Mouse (Mus musculus) embryonic facial prominence, embryonic 12.5 days (tissue): Measurements from ENCODE around the gene Srgap1. TPM values are rescaled to one million over a fixed set of nuclear protein-coding genes. Genes with fewer than 3 reads are reported as not detected.

Experiments used
- ATAC-seq: fragments of 200-750 bp; cut with Nextera tagmentation; 2 replicates; pipeline ENCODE4 v1.8.0; 2017; ENCODE audit not compliant: insufficient number of reproducible peaks, insufficient read depth, low FRiP score, low TSS enrichment
- H3K27ac ChIP-seq: fragments of 300-500 bp; sonication (generic); 2 replicates; pipeline ENCODE4 v1.5.1; 2016; ENCODE audit warnings: mild to moderate bottlenecking
- H3K27me3 ChIP-seq: fragments of 300-500 bp; sonication (generic); 2 replicates; pipeline ENCODE4 v1.6.1; 2016; ENCODE audit warnings: mild to moderate bottlenecking, moderate library complexity
- H3K36me3 ChIP-seq: fragments of 300-500 bp; sonication (generic); 2 replicates; pipeline ENCODE4 v1.6.1; 2016; ENCODE audit warnings: mild to moderate bottlenecking
- H3K4me1 ChIP-seq: fragments of 300-500 bp; sonication (generic); 2 replicates; pipeline ENCODE4 v1.6.1; 2016
- H3K4me2 ChIP-seq: fragments of 300-500 bp; sonication (generic); replicated peaks from 2 replicates; pipeline ENCODE4 v1.6.1; 2016; ENCODE audit warnings: mild to moderate bottlenecking, moderate library complexity
- H3K4me3 ChIP-seq: fragments of 300-500 bp; sonication (generic); 2 replicates; pipeline ENCODE4 v1.5.1; 2016; ENCODE audit warnings: mild to moderate bottlenecking
- H3K9ac ChIP-seq: fragments of 300-500 bp; sonication (generic); 2 replicates; pipeline ENCODE4 v1.6.1; 2016; ENCODE audit warnings: mild to moderate bottlenecking, moderate library complexity
- H3K9me3 ChIP-seq: fragments of 300-500 bp; sonication (generic); 2 replicates; pipeline ENCODE4 v1.6.1; 2016; ENCODE audit warnings: mild to moderate bottlenecking, moderate library complexity
- WGBS: fragments of 180-500 bp; shearing (Covaris S2); methylation state at CpG from one replicate; pipeline ENCODE4 v1.1.7; 2016; 5-methylcytosine and 5-hydroxymethylcytosine counted together
- polyA plus RNA-seq: library from polyadenylated mRNA; unstranded; fragments of >200 nt; fragmentation: Nextera tagmentation; extraction: Ambion mirVana; gene quantifications from 2 replicates; pipeline ENCODE4 v1.2.1, GENCODE M21; 2016

Gene Srgap1
- polyA plus RNA-seq, 1 experiment from 2014 or later = 19.6 TPM

DNA sequence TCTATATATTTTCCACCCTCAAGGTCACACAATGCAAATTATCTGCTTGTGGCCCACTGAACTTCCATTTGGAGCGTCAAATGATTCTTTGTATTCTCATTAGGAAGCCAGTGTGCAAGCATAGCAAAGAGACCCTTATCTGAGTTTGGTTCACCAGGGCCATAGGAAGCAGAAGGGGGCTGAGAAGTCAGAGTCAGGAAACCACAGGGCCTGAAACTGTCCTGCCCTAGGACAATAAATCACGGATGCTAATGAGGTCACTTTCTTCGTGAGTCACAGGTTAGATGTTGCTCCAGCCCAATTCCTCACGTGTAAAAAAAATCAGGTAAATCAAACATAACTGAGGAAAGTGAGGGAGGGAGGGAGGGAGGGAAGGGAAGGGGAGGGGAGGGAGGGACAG, 85.1 kb downstream of the Srgap1 start:
- H3K27me3 ChIP-seq = no peaks in the 10 kb centered on the region
- H3K4me3 ChIP-seq = no peak overlapping the region
- H3K36me3 ChIP-seq = no peaks in the 10 kb centered on the region
- H3K9me3 ChIP-seq = no peaks in the 10 kb centered on the region
- 54% methylated on average over 4 of the region's 4 CpGs for WGBS
- peaks cover 18% of the 10 kb centered on the region; the same call in 1 of the 2 replicates for H3K4me1 ChIP-seq
- H3K27ac ChIP-seq = no peak overlapping the region
- no peak for ATAC-seq
- H3K9ac ChIP-seq = no peak overlapping the region
- no peak overlapping the region for H3K4me2 ChIP-seq

DNA sequence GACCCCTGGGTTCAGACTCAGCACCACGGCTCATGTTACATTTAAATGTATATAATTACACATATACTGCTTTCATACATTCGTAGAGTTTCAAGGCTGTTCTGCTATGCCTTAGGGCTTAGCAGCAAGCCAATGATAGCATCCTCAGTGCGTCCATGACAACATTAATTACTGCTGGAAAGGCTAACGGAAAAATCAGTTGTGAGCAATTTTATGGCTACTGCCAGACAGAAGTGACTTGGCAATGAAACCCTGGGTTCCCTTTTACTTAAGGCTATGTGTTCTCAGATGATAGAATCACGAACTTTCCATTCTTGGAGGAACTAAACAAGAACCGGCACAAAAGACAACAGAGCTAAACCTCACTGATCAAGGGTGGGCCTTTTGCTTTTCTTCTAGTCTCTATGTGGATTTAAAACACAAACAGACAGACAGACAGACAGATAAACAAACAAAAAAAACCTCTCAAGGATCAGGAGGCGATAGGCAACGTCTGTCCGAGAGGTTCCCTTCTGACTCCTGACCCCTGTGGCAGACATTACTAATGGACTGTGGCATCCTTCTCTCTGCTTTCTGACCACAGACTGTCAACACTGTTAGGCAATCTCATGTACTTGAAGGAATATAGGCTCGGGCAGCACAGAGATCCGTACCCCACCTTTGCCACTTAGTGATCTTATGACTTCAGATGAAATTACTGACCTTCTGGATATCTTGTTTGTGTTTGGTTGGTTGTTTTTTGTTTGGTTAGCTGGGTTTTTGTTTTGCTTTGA, 85.8 kb downstream of the Srgap1 start:
- Histone ChIP-seq H3K27me3 (no peaks in the 10 kb centered on the region), H3K4me3 (no peak overlapping the region), H3K27ac (no peak overlapping the region), H3K9me3 (no peaks in the 10 kb centered on the region), H3K9ac (no peak overlapping the region), H3K4me2 (no peak overlapping the region), H3K36me3 (no peaks in the 10 kb centered on the region), H3K4me1 (peaks cover 19% of the 10 kb centered on the region; the same call in 1 of the 2 replicates)
- ATAC-seq = no peak
- 32% methylated on average over 11 of the region's 11 CpGs for WGBS

DNA sequence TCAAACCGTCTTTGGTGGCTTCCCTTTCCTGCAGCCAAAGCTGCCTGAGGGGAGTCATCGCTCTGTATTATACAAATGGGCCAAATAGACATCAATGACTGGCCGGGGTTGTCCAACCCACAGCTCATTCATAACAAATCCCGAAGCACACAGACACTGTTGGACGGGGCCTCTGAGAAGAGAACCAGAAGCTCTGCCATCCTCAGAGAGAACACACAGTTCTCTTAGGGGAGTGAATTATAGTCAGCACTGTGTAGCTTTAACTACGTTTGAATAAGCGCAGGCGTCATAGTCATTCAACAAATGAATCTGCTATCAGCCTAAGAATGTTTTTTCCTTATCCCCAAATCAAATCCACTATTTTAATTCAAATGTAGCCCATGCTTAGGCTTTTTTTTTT, 88.4 kb downstream of the Srgap1 start:
- Histone ChIP-seq H3K4me3 (no peak overlapping the region), H3K27me3 (no peaks in the 10 kb centered on the region), H3K4me1 (peaks cover 16% of the 10 kb centered on the region; the same call in 1 of the 2 replicates), H3K36me3 (no peaks in the 10 kb centered on the region), H3K27ac (no peak overlapping the region), H3K9me3 (no peaks in the 10 kb centered on the region), H3K9ac (no peak overlapping the region), H3K4me2 (no peak overlapping the region)
- no peak for ATAC-seq
- 84% methylated on average over 8 of the region's 8 CpGs for WGBS

DNA sequence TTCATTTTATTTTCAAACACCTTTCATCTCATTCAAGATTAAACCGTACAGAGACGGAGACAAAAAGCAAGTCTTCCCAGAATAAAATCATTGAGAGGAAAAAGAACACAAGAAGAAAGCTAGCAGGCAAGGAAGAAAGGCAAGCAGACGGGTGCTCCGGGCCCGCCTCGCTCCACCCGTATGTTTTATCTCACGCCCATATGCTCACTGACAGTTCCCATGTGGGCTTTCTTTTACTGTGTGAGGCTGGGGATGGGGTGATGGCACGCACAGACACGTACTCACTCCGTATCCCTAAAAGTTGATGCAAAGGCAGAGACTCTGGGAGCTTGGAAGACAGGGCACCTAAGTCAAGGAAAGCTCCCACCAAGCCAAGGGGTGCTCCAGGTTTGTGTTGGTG, 90.6 kb downstream of the Srgap1 start:
- Histone ChIP-seq H3K4me3 (no peak overlapping the region), H3K36me3 (no peaks in the 10 kb centered on the region), H3K9me3 (no peaks in the 10 kb centered on the region; the same call in 1 of the 2 replicates), H3K9ac (no peak overlapping the region), H3K4me1 (peaks cover 11% of the 10 kb centered on the region; the same call in 1 of the 2 replicates), H3K4me2 (no peak overlapping the region), H3K27ac (no peak overlapping the region), H3K27me3 (no peaks in the 10 kb centered on the region)
- ATAC-seq = no peak
- WGBS = 87% methylated on average over 11 of the region's 11 CpGs

DNA sequence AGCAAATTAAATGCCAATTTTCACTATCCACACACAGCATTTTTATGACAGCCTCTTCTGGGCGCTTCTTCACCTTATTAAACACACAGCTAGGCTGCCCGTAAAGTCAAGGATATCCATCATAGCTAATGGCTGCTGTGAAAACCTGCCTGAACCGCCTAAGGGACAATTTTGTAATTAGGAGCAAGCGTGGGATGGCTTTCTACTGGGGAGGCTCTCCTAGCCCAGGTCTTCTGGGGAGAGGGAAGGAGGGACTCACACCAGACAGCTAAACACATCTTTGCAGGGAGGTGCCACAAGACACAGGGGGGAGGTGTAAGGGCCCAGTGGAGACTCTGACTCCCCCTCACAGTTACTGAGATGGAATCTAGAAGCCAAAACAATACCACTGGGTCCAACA, 91.4 kb downstream of the Srgap1 start:
- Histone ChIP-seq H3K4me1 (0 out of 2 replicates have a peak, but pooled peaks cover 4% of the 10 kb centered on the region), H3K36me3 (no peaks in the 10 kb centered on the region), H3K9ac (no peak overlapping the region), H3K27me3 (no peaks in the 10 kb centered on the region), H3K4me3 (no peak overlapping the region), H3K27ac (no peak overlapping the region), H3K4me2 (no peak overlapping the region), H3K9me3 (no peaks in the 10 kb centered on the region; the same call in 1 of the 2 replicates)
- no peak for ATAC-seq
- WGBS = 61% methylated on average over 4 of the region's 4 CpGs

DNA sequence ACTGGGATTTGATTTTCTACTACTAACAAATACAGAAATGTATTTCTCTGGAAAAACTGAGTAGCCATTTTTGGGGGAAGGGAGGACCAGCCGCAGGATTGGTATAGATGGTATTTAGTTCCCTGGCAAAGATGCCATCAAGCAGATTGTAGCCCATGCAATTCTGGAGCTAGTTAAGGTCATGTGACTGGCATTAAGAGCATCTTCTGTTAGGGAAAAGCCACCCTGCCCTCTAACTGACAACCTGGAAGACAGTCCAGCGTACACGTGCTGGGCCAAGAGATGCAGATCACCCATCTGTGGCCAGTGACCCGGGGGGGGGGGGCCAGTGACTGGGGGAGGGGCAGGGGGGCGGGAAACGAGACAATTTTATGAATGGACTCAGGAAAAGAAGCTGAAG, 92.2 kb downstream of the Srgap1 start:
- Histone ChIP-seq H3K9me3 (no peaks in the 10 kb centered on the region; the same call in 1 of the 2 replicates), H3K9ac (no peak overlapping the region), H3K4me2 (no peak overlapping the region), H3K27ac (no peak overlapping the region), H3K4me3 (no peak overlapping the region), H3K27me3 (no peaks in the 10 kb centered on the region), H3K36me3 (no peaks in the 10 kb centered on the region), H3K4me1 (0 out of 2 replicates have a peak, but pooled peaks cover 4% of the 10 kb centered on the region)
- WGBS = 81% methylated on average over 6 of the region's 6 CpGs
- ATAC-seq = no peak

DNA sequence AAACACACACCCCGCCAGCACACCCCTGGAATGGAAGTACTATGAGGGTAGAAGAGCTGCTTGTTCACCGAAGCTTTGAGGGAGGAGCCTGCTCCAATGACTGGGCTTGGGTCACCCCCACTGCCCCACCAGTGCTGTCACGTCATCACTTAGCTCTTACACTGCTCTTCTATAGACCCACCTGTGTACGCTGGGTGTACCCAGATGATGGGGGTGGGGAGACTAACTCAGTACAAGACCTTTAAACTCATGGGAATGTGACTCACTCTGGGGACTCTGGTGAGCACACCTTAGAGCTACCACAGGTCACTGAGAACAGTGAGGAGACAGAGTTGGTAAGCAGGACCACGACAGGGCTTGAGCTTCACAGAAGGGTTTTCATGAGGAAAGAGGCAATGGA, 94.1 kb downstream of the Srgap1 start:
- Histone ChIP-seq H3K27me3 (no peaks in the 10 kb centered on the region), H3K4me3 (no peak overlapping the region), H3K9ac (no peak overlapping the region), H3K4me2 (no peak overlapping the region), H3K4me1 (0 out of 2 replicates have a peak, but pooled peaks cover 4% of the 10 kb centered on the region), H3K9me3 (no peaks in the 10 kb centered on the region; the same call in 1 of the 2 replicates), H3K27ac (no peak overlapping the region), H3K36me3 (no peaks in the 10 kb centered on the region)
- ATAC-seq = no peak
- WGBS = 89% methylated on average over 5 of the region's 5 CpGs

DNA sequence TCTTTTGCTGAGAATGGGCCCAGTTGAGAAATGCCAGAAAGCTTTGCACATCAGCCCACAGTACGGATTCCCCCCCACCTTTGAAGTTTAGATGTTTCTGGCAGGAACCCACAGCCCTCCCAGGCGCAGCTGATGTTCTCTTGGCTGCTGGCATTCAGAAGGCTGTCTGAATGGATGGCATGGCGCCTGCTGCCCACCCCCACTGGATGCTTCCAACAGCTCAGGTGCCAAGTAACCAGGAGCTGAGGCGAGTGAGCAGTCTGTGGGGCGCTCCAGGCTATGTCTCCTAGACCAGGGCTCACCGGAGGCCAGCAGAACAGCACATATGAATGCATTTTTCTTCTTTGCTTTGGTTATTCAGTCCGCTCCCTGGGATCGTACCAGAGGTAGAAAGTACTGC, 100.9 kb downstream of the Srgap1 start:
- H3K36me3 ChIP-seq = no peaks in the 10 kb centered on the region
- H3K4me1 ChIP-seq = no peaks in the 10 kb centered on the region
- no peaks in the 10 kb centered on the region for H3K27me3 ChIP-seq
- no peak overlapping the region for H3K9ac ChIP-seq
- H3K4me2 ChIP-seq = no peak overlapping the region
- ATAC-seq = no peak
- 95% methylated on average over 8 of the region's 8 CpGs for WGBS
- no peak overlapping the region for H3K27ac ChIP-seq
- H3K9me3 ChIP-seq = no peaks in the 10 kb centered on the region
- no peak overlapping the region for H3K4me3 ChIP-seq

DNA sequence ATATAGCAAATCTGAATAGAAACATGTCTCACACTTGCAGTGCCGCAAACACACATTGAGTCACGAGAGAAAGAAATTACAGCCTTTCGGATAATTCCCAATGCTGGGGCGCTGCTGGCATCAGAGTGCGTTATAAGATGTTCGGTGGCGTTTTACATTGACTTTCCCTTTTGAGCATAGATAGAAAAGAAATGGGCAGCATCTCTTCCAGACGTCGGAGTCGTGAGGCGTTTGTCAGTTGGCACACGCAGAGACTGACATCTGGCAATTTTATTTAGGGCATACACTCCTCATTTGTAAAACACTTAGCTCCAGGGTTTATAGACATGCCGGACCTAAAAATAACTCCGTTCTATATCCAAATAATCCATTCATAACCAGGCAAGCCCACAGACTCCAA, 115.2 kb downstream of the Srgap1 start:
- Histone ChIP-seq H3K4me2 (no peak overlapping the region), H3K27me3 (no peaks in the 10 kb centered on the region), H3K27ac (no peak overlapping the region), H3K4me1 (no peaks in the 10 kb centered on the region), H3K4me3 (no peak overlapping the region), H3K9ac (no peak overlapping the region), H3K9me3 (no peaks in the 10 kb centered on the region), H3K36me3 (no peaks in the 10 kb centered on the region)
- ATAC-seq = no peak
- WGBS = 87% methylated on average over 14 of the region's 14 CpGs

DNA sequence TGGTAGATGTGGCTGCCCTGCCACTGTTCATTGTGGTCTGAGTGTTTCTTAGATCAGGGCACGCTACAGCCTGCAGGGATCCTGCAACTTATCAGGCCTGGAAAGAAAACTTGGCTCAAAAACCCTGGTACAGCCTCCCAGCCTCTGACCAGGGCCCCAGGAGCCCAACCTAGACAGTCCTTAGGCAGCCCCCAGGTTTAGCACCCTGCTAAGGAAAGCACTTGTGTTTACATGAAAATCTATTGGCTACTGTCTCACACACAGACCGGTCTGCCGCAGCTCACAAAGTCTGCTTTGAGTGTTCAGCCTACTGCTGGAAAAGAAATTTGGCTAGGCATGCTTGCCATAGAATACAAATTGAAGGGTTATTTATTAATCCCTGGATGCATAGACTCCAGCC, 121.0 kb downstream of the Srgap1 start:
- Histone ChIP-seq H3K27ac (no peak overlapping the region), H3K9ac (no peak overlapping the region), H3K4me1 (0 out of 2 replicates have a peak, but pooled peaks cover 7% of the 10 kb centered on the region), H3K9me3 (no peaks in the 10 kb centered on the region), H3K4me3 (no peak overlapping the region), H3K36me3 (no peaks in the 10 kb centered on the region), H3K4me2 (no peak overlapping the region), H3K27me3 (no peaks in the 10 kb centered on the region)
- ATAC-seq = no peak
- 87% methylated on average over 3 of the region's 3 CpGs for WGBS

DNA sequence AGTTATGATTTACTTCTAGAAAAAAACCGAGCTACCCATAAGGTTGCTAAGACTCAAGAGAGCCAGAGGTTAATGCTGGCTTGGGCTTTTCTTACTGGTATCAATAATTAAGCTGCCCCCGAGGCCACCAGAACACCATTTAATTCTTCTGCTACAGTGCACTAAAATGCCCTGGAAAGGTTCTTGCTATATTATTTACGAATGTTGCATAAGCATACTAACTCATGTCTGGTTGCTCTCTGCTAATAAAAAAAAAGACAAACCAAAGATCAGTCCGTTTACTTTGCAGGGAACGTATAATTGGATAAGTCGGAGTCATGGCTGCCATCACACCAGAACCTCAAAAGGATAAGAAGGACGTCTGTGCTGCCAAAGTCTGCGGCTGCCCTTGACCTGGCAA, 128.1 kb downstream of the Srgap1 start:
- no peak overlapping the region for H3K4me2 ChIP-seq
- WGBS = 63% methylated on average over 8 of the region's 8 CpGs
- H3K9me3 ChIP-seq = no peaks in the 10 kb centered on the region
- ATAC-seq = no peak
- no peak overlapping the region for H3K4me3 ChIP-seq
- H3K4me1 ChIP-seq = peaks cover 3% of the 10 kb centered on the region; the same call in 1 of the 2 replicates
- no peak overlapping the region for H3K27ac ChIP-seq
- H3K9ac ChIP-seq = no peak overlapping the region
- H3K36me3 ChIP-seq = 0 out of 2 replicates have a peak, but pooled peaks cover 4% of the 10 kb centered on the region
- H3K27me3 ChIP-seq = no peaks in the 10 kb centered on the region

DNA sequence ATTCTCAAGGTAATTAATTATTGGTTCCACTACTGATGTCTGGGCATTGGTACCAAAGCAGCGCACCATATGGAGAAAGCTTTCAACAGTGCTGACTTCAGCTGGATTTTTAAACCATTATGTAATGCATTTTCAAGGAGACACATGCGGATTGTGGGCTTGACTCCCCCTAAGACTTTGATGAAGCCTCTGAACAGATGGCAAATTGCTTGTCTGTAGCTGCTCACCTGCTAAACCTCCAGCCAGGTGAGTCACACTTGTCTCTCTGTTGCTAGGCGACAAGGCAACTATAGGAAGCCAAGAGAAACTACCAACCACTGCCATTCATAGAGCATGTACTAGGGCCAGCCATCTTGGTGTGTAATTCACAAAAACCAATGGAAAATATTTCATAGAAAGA, 128.5 kb downstream of the Srgap1 start:
- Histone ChIP-seq H3K36me3 (0 out of 2 replicates have a peak, but pooled peaks cover 4% of the 10 kb centered on the region), H3K4me1 (peaks cover 3% of the 10 kb centered on the region; the same call in 1 of the 2 replicates), H3K4me3 (no peak overlapping the region), H3K27me3 (no peaks in the 10 kb centered on the region), H3K9me3 (no peaks in the 10 kb centered on the region), H3K4me2 (no peak overlapping the region), H3K9ac (no peak overlapping the region), H3K27ac (no peak overlapping the region)
- ATAC-seq = no peak
- 77% methylated on average over 3 of the region's 3 CpGs for WGBS
